Mouse (Mus musculus) lung, postnatal 25 days (tissue): ENCODE results near the gene Rab40c.
A peak's percentile ranks its signal among the peaks of the same experiment; 100 is the strongest.
"Not testable (repeated sequence)": the region's sequence is repeated elsewhere in the genome, so short reads cannot be mapped to it uniquely, and the experiment has no call there.

ENCODE experiments used
- DNase-seq: peaks from one replicate; pipeline ENCODE4 v3.0.0; 2022; ENCODE audit warnings: low spot score

Gene Rab40c

GRCm38 (mm10) chr17:25875171-25876136 is 44.1 kb downstream of the Rab40c start:
- peak; percentile 90 for DNase-seq

GRCm38 (mm10) chr17:25874721-25875170 is 44.8 kb downstream of the Rab40c start, which contains the start of gene Mettl26:
Gene Mettl26 (plus strand): TSS chr17:25875074.
- DNase-seq, result peak; percentile 94

- DNase-seq, result no peak
Observed at GRCm38 (mm10) chr17:25874148-25874720, 45.3 kb downstream of the Rab40c start.

GRCm38 (mm10) chr17:25873405-25874147 is 46.0 kb downstream of the Rab40c start:
- DNase-seq, result no peak

- no peak for DNase-seq
Observed at GRCm38 (mm10) chr17:25872676-25873075, 46.9 kb downstream of the Rab40c start.

- not testable (repeated sequence) for DNase-seq
Observed at GRCm38 (mm10) chr17:25871566-25871965, 48.0 kb downstream of the Rab40c start.

- DNase-seq, result no peak
Observed at GRCm38 (mm10) chr17:25869954-25870353, 49.6 kb downstream of the Rab40c start.

- no peak for DNase-seq
Observed at GRCm38 (mm10) chr17:25869498-25869897, 50.0 kb downstream of the Rab40c start.

GRCm38 (mm10) chr17:25868601-25869191 is 50.8 kb downstream of the Rab40c start, which contains the start of gene Mcrip2:
Gene Mcrip2 (minus strand): TSS chr17:25868764.
- DNase-seq, result peak; percentile 87

- peak; percentile 23 for DNase-seq
Observed at GRCm38 (mm10) chr17:25867836-25868600, 51.5 kb downstream of the Rab40c start.

- DNase-seq, result no peak
Observed at GRCm38 (mm10) chr17:25867509-25867835, 52.1 kb downstream of the Rab40c start.

GRCm38 (mm10) chr17:25866172-25866571 is 53.4 kb downstream of the Rab40c start:
- no peak for DNase-seq

GRCm38 (mm10) chr17:25865288-25865687 is 54.2 kb downstream of the Rab40c start:
- no peak for DNase-seq

- no peak for DNase-seq
Observed at GRCm38 (mm10) chr17:25864311-25864710, 55.2 kb downstream of the Rab40c start.

- no peak for DNase-seq
Observed at GRCm38 (mm10) chr17:25863681-25864080, 55.8 kb downstream of the Rab40c start.

GRCm38 (mm10) chr17:25861704-25862612 is 57.6 kb downstream of the Rab40c start:
- DNase-seq, result no peak

- peak; percentile 93 for DNase-seq
Observed at GRCm38 (mm10) chr17:25860832-25861703, 58.5 kb downstream of the Rab40c start, which contains the start of gene Wdr90. Gene Wdr90 (minus strand): TSS chr17:25861501.

- DNase-seq, result no peak
Observed at GRCm38 (mm10) chr17:25860229-25860628, 59.3 kb downstream of the Rab40c start.

- peak; percentile 97 for DNase-seq
Observed at GRCm38 (mm10) chr17:25844396-25844901, 75.1 kb downstream of the Rab40c start, which contains the start of gene Rhot2. Gene Rhot2 (minus strand): TSS chr17:25844851.
